Mouse (Mus musculus) MEL (cell line): ENCODE results near the gene Notum. TPM values are rescaled to one million over a fixed set of nuclear protein-coding genes. Genes with fewer than 3 reads are reported as not detected.

Experiments used
- DNase-seq: peaks from one replicate; pipeline ENCODE4 v3.0.0; 2011; ENCODE audit warnings: low read depth, low spot score
- H3K27ac ChIP-seq: 2 replicates; pipeline ENCODE4 v1.5.1; 2012; ENCODE audit warnings: low read depth, mild to moderate bottlenecking, control low read depth, low read length, moderate library complexity; ENCODE audit not compliant: control insufficient read depth
- H3K27me3 ChIP-seq, 2 experiments: fragments of 150-350 bp in 1 of 2; sonication (generic) in 1 of 2; 2 replicates each; pipeline ENCODE4 v1.6.1; 2012; ENCODE audit warnings: low read length in 2 of 2, mild to moderate bottlenecking in 2 of 2, improper control_type of control experiment in 1 of 2, moderate library complexity in 1 of 2; ENCODE audit not compliant: insufficient read depth in 2 of 2, control insufficient read depth in 1 of 2
- H3K36me3 ChIP-seq, 2 experiments: 2 replicates each; pipeline ENCODE4 v1.6.1; 2012 to 2014; ENCODE audit warnings: low read length in 2 of 2, improper control_type of control experiment in 1 of 2, inconsistent platforms in 1 of 2, mild to moderate bottlenecking in 1 of 2; ENCODE audit not compliant: insufficient read depth in 2 of 2, control insufficient read depth in 1 of 2
- H3K4me1 ChIP-seq, 2 experiments: fragments of 150-350 bp in 1 of 2; sonication (generic) in 1 of 2; 2 replicates each; pipeline ENCODE4 v1.6.1; 2012; ENCODE audit warnings: low read length in 2 of 2, improper control_type of control experiment in 1 of 2, mild to moderate bottlenecking in 1 of 2; ENCODE audit not compliant: insufficient read depth in 2 of 2, control insufficient read depth in 1 of 2
- H3K4me3 ChIP-seq, 2 experiments: fragments of 150-350 bp in 1 of 2; sonication (generic) in 1 of 2; 2 replicates each; pipeline ENCODE4 v1.5.1; 2012; ENCODE audit warnings: low read depth in 2 of 2, low read length in 2 of 2, mild to moderate bottlenecking in 2 of 2, moderate library complexity in 2 of 2, control low read depth in 1 of 2, improper control_type of control experiment in 1 of 2; ENCODE audit not compliant: control insufficient read depth in 1 of 2, insufficient read depth in 1 of 2
- H3K79me2 ChIP-seq: 2 replicates; pipeline ENCODE4 v1.6.1; 2012; ENCODE audit warnings: mild to moderate bottlenecking, low read length, moderate library complexity; ENCODE audit not compliant: control insufficient read depth, poor library complexity, insufficient read depth
- H3K9ac ChIP-seq: 2 replicates; pipeline ENCODE4 v1.6.1; 2012; ENCODE audit warnings: low read depth, mild to moderate bottlenecking, control low read depth, low read length, moderate library complexity; ENCODE audit not compliant: control insufficient read depth, poor library complexity, severe bottlenecking
- H3K9me3 ChIP-seq: fragments of 150-350 bp; sonication (generic); replicated peaks from 2 replicates; pipeline ENCODE4 v1.6.1; 2012; ENCODE audit warnings: mild to moderate bottlenecking, low read length, improper control_type of control experiment, moderate library complexity; ENCODE audit not compliant: insufficient read depth
- BHLHE40 ChIP-seq: IDR thresholded peaks from 2 replicates; pipeline ENCODE4 v1.6.1; 2012; ENCODE audit warnings: low read depth, mild to moderate bottlenecking, inconsistent platforms, low read length, improper control_type of control experiment, borderline replicate concordance
- CHD1 ChIP-seq: IDR thresholded peaks from 2 replicates; pipeline ENCODE4 v1.6.1; 2012; ENCODE audit warnings: low read depth, mild to moderate bottlenecking, inconsistent platforms, low read length, improper control_type of control experiment
- CHD2 ChIP-seq: IDR thresholded peaks from 2 replicates; pipeline ENCODE4 v1.6.1; 2011; ENCODE audit warnings: low read length, improper control_type of control experiment
- CTCF ChIP-seq, 3 experiments: IDR thresholded peaks in 2 of 3; conservative IDR thresholded peaks in 1 of 3; 2 replicates each; pipeline ENCODE4 v1.5.1; 2011 to 2012; ENCODE audit warnings: low read length in 3 of 3, low read depth in 2 of 3, mild to moderate bottlenecking in 2 of 3, improper control_type of control experiment in 1 of 3, inconsistent platforms in 1 of 3, mixed read lengths in 1 of 3, moderate library complexity in 1 of 3; ENCODE audit not compliant: control insufficient read depth in 1 of 3, insufficient read depth in 1 of 3, poor library complexity in 1 of 3, severe bottlenecking in 1 of 3
- E2F4 ChIP-seq: IDR thresholded peaks from 2 replicates; pipeline ENCODE4 v1.6.1; 2011; ENCODE audit warnings: low read depth, low read length, improper control_type of control experiment, borderline replicate concordance
- ELF1 ChIP-seq: IDR thresholded peaks from 2 replicates; pipeline ENCODE4 v1.6.1; 2014; ENCODE audit warnings: low read depth, mild to moderate bottlenecking, inconsistent platforms, low read length, improper control_type of control experiment, moderate library complexity
- EP300 ChIP-seq, 2 experiments: IDR thresholded peaks; 2 replicates each; pipeline ENCODE4 v1.6.1; 2011; ENCODE audit warnings: improper control_type of control experiment in 2 of 2, low read length in 2 of 2, low read depth in 1 of 2, mild to moderate bottlenecking in 1 of 2
- GABPA ChIP-seq: IDR thresholded peaks from 2 replicates; pipeline ENCODE4 v1.6.1; 2012; ENCODE audit warnings: low read depth, mild to moderate bottlenecking, inconsistent platforms, low read length, improper control_type of control experiment, moderate library complexity
- HCFC1 ChIP-seq: IDR thresholded peaks from 2 replicates; pipeline ENCODE4 v1.6.1; 2012; ENCODE audit warnings: low read depth, mild to moderate bottlenecking, inconsistent platforms, low read length, improper control_type of control experiment, moderate library complexity
- JUND ChIP-seq: IDR thresholded peaks from 2 replicates; pipeline ENCODE4 v1.6.1; 2011; ENCODE audit warnings: low read depth, mild to moderate bottlenecking, improper control_type of control experiment, low read length
- KAT2A ChIP-seq: conservative IDR thresholded peaks from 2 replicates; pipeline ENCODE4 v1.6.1; 2012; ENCODE audit warnings: low read depth, low read length, improper control_type of control experiment, inconsistent platforms
- MAX ChIP-seq: IDR thresholded peaks from 2 replicates; pipeline ENCODE4 v1.6.1; 2011; ENCODE audit warnings: low read length, improper control_type of control experiment
- MYB ChIP-seq: IDR thresholded peaks from 2 replicates; pipeline ENCODE4 v1.6.1; 2011; ENCODE audit warnings: mild to moderate bottlenecking, low read depth, low read length, improper control_type of control experiment
- NELFE ChIP-seq: IDR thresholded peaks from 2 replicates; pipeline ENCODE4 v1.6.1; 2011; ENCODE audit warnings: low read depth, low read length, improper control_type of control experiment
- POLR2AphosphoS2 ChIP-seq: IDR thresholded peaks from 2 replicates; pipeline ENCODE4 v1.6.1; 2011; ENCODE audit warnings: low read length, improper control_type of control experiment
- RAD21 ChIP-seq: IDR thresholded peaks from 2 replicates; pipeline ENCODE4 v1.6.1; 2011; ENCODE audit warnings: mild to moderate bottlenecking, low read depth, low read length, improper control_type of control experiment
- TAL1 ChIP-seq: IDR thresholded peaks from 2 replicates; pipeline ENCODE4 v1.6.1; 2012; ENCODE audit warnings: mild to moderate bottlenecking, inconsistent platforms, low read length, moderate library complexity, mixed read lengths
- TBP ChIP-seq: IDR thresholded peaks from 2 replicates; pipeline ENCODE4 v1.8.0; 2011; ENCODE audit warnings: low read depth, low read length, improper control_type of control experiment
- TCF12 ChIP-seq: IDR thresholded peaks from 2 replicates; pipeline ENCODE4 v1.6.1; 2014; ENCODE audit warnings: low read depth, mild to moderate bottlenecking, inconsistent platforms, low read length, improper control_type of control experiment, moderate library complexity
- UBTF ChIP-seq: IDR thresholded peaks from 2 replicates; pipeline ENCODE4 v1.6.1; 2012; ENCODE audit warnings: low read depth, mild to moderate bottlenecking, inconsistent platforms, low read length, improper control_type of control experiment, moderate library complexity, borderline replicate concordance; ENCODE audit not compliant: insufficient read depth
- USF1 ChIP-seq: IDR thresholded peaks from 2 replicates; pipeline ENCODE4 v1.6.1; 2014; ENCODE audit warnings: low read depth, mild to moderate bottlenecking, inconsistent platforms, low read length, improper control_type of control experiment, moderate library complexity
- ZMIZ1 ChIP-seq: IDR thresholded peaks from 2 replicates; pipeline ENCODE4 v1.6.1; 2012; ENCODE audit warnings: low read depth, mild to moderate bottlenecking, inconsistent platforms, low read length, improper control_type of control experiment, moderate library complexity
- ZNF384 ChIP-seq: IDR thresholded peaks from 2 replicates; pipeline ENCODE4 v1.6.1; 2012; ENCODE audit warnings: low read depth, mild to moderate bottlenecking, inconsistent platforms, low read length, improper control_type of control experiment
- polyA plus RNA-seq, 2 experiments: library from polyadenylated mRNA; stranded (reverse) in 1 of 2; unstranded in 1 of 2; fragments of >175 nt in 1 of 2; fragments of >200 nt in 1 of 2; gene quantifications; 2 replicates each; pipeline versions ENCODE4 v1.2.1 to v1.2.4; 2012; ENCODE audit warnings: low replicate concordance in 2 of 2, low read depth in 1 of 2; ENCODE audit not compliant: insufficient read length in 2 of 2, insufficient read depth in 1 of 2, missing spikeins in 1 of 2
- total RNA-seq: library from RNA; depleted of rRNA; stranded (reverse); fragments of 300-350 nt; gene quantifications from 2 replicates; pipeline ENCODE4 v1.2.3, GENCODE M21; 2012

Gene Notum
- total and polyA plus RNA-seq, 3 experiments, result not detected

DNA sequence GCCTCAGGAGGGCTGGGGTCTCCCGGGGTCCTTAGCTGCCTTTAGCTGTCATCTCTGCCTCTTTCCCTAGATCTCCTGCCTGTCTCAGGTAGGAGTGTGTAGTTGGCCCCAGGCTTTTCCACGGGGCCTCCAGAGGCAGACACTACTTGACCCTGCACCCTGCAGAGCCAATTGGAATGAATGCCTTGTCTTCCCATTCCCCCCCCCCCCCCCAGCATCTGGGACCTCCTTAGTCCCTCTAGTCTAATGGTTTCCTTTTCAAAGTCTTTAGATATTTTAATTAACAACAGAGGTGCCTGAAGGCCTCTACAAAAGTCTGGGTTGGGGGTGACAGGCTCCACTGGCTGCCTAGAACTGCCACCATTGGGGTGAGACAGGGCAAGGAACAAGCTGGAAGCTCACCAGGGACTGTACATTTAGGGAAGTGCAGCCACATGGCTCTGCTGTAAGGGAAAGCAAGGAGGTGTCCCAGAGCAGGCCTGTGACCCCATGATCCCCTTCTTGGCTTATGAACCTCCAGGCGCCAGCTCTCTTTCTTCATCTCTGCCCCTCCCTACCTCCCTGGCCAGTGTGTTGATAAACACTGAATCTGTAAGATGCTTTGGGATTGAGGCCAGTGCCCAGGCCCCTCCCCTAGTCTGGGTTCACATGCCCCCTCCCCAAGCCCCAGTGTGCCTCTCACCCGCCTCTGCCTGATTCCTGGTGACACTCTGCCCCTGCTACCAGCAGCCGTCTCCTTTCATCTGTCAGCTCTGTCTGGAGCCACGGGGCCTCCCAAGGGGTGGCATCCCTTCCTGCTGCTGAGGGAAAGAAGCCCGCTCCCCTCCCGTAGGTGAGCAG is 43.7 kb upstream of the Notum start:
- TF ChIP-seq ZNF384, result no peak
- no peak for TF ChIP-seq BHLHE40
- no peak for TF ChIP-seq NELFE
- TF ChIP-seq TBP, result no peak
- TF ChIP-seq CHD1, result no peak
- no peak for TF ChIP-seq HCFC1
- TF ChIP-seq CTCF (IDR thresholded peaks at IDR 0.05 in 2 of 3, conservative IDR thresholded peaks at IDR 0.05 in 1 of 3; ENCODE audit: control insufficient read depth in 1 of 3, insufficient read depth in 1 of 3, low read depth in 2 of 3, low read length in 3 of 3, poor library complexity in 1 of 3, severe bottlenecking in 1 of 3), result no peak
- TF ChIP-seq RAD21, result no peak
- TF ChIP-seq E2F4, result no peak
- TF ChIP-seq EP300 (IDR thresholded peaks at IDR 0.05; ENCODE audit: low read depth in 1 of 2, low read length in 2 of 2), result no peak
- TF ChIP-seq UBTF, result no peak
- no peak for TF ChIP-seq GABPA
- TF ChIP-seq JUND, result no peak
- TF ChIP-seq ELF1, result no peak

DNA sequence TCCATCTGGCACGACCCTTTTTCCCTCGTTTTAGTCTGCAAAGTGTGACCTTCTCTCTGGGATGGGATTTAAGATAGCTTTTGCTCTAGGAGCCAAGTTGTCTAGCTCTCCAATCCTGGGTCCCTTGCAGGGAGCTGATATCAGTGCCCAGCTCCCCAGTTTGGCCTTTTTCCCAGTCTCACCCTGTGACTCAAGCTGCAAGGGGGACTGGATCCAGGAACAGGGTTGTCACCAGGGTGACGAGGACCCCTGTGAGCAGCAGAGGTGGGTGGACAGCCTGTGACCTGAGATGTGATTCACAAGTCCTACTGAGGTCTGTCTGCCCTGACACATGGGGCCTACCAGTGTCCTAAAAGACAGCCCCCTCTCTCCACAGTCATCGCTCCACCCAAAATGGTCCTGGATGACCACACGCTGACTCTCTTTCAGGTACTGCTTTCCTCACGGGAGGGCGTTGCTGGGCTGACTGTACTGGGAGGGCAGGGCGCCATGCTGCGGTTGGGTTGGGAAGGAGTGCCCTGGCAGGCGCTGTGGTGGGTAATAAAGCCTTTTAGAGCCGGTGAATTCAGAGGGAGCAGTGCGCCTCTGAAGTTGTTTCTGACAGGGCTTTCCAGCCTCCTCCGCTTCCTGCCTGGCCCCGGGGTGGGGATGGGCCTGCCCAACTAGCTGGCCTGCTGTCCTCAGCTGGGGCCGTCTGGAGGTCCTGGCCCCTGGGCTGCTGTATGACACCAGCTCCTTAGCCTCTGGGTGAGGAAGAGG is 42.9 kb upstream of the Notum start:
- no peak overlapping the region for H3K9ac ChIP-seq
- no peaks in the 10 kb centered on the region; a peak in 1 of 4 replicates for H3K36me3 ChIP-seq
- H3K4me3 ChIP-seq, result no peak overlapping the region
- no peak for DNase-seq
- TF ChIP-seq E2F4, result no peak
- TF ChIP-seq TCF12, result no peak
- TF ChIP-seq MYB, result no peak
- TF ChIP-seq JUND, result no peak
- TF ChIP-seq MAX, result no peak
- no peak for TF ChIP-seq HCFC1
- no peak for TF ChIP-seq ZMIZ1
- TF ChIP-seq POLR2AphosphoS2, result no peak
- no peak for TF ChIP-seq KAT2A
- no peak for TF ChIP-seq TAL1
- no peak for TF ChIP-seq USF1
- TF ChIP-seq UBTF, result no peak
- no peak for TF ChIP-seq CHD2
- no peaks in the 10 kb centered on the region for H3K79me2 ChIP-seq
- no peaks in the 10 kb centered on the region for H3K27me3 ChIP-seq
- H3K27ac ChIP-seq, result no peak overlapping the region
- no peaks in the 10 kb centered on the region for H3K4me1 ChIP-seq
- no peaks in the 10 kb centered on the region for H3K9me3 ChIP-seq

More for the DNA sequence above, 43.7 kb upstream of the Notum start:
- Histone ChIP-seq H3K4me3 (no peak overlapping the region), H3K79me2 (no peaks in the 10 kb centered on the region), H3K4me1 (no peaks in the 10 kb centered on the region), H3K27ac (no peak overlapping the region), H3K27me3 (no peaks in the 10 kb centered on the region), H3K36me3 (no peaks in the 10 kb centered on the region; a peak in 1 of 4 replicates), H3K9me3 (no peaks in the 10 kb centered on the region), H3K9ac (no peak overlapping the region)
- DNase-seq, result no peak
